Mouse (Mus musculus) ES-E14 (cell line): Measurements from ENCODE around the gene Rtn1. TPM values are rescaled to one million over a fixed set of nuclear protein-coding genes. Genes with fewer than 3 reads are reported as not detected.

Experiments
- DNase-seq: peaks from one replicate; pipeline ENCODE4 v3.0.0-alpha.2; 2013; ENCODE audit warnings: low read depth, low spot score
- H3K27ac ChIP-seq: 2 replicates; pipeline ENCODE4 v1.5.1; 2012; ENCODE audit warnings: low read depth, mild to moderate bottlenecking, low read length, moderate library complexity, mixed read lengths; ENCODE audit not compliant: poor library complexity, insufficient read depth, severe bottlenecking
- H3K36me3 ChIP-seq: 2 replicates; pipeline ENCODE4 v1.6.1; 2012; ENCODE audit warnings: mild to moderate bottlenecking, low read length, moderate library complexity, mixed read lengths; ENCODE audit not compliant: control insufficient read depth, poor library complexity, insufficient read depth, severe bottlenecking
- H3K4me1 ChIP-seq, 2 experiments: fragments of 150-350 bp in 1 of 2; sonication (generic) in 1 of 2; 2 replicates each; pipeline ENCODE4 v1.6.1; 2012; ENCODE audit warnings: low read length in 2 of 2, mild to moderate bottlenecking in 1 of 2, mixed read lengths in 1 of 2; ENCODE audit not compliant: control insufficient read depth in 2 of 2, insufficient read depth in 2 of 2, poor library complexity in 1 of 2
- H3K4me3 ChIP-seq, 2 experiments: fragments of 150-350 bp in 1 of 2; sonication (generic) in 1 of 2; 2 replicates each; pipeline ENCODE4 v1.5.1; 2012; ENCODE audit warnings: low read length in 2 of 2, low read depth in 1 of 2, mild to moderate bottlenecking in 1 of 2, mixed read lengths in 1 of 2; ENCODE audit not compliant: insufficient read depth in 1 of 2, poor library complexity in 1 of 2, severe bottlenecking in 1 of 2
- H3K9ac ChIP-seq: 2 replicates; pipeline ENCODE4 v1.6.1; 2012; ENCODE audit warnings: low read depth, mild to moderate bottlenecking, low read length, mixed read lengths; ENCODE audit not compliant: poor library complexity, insufficient read depth, severe bottlenecking
- H3K9me3 ChIP-seq: fragments of 150-350 bp; sonication (generic); 2 replicates; pipeline ENCODE4 v1.6.1; 2012; ENCODE audit warnings: low read depth, mild to moderate bottlenecking, low read length; ENCODE audit not compliant: control insufficient read depth, insufficient read depth
- CHD2 ChIP-seq: IDR thresholded peaks from 2 replicates; pipeline ENCODE4 v1.6.1; 2014; ENCODE audit warnings: mild to moderate bottlenecking, low read depth, low read length, inconsistent platforms
- HCFC1 ChIP-seq: IDR thresholded peaks from 2 replicates; pipeline ENCODE4 v1.6.1; 2012; ENCODE audit warnings: low read length, inconsistent platforms, borderline replicate concordance; ENCODE audit not compliant: insufficient read depth
- MAFK ChIP-seq: IDR thresholded peaks from 2 replicates; pipeline ENCODE4 v1.6.1; 2014; ENCODE audit warnings: mild to moderate bottlenecking, low read depth, low read length, inconsistent platforms; ENCODE audit not compliant: insufficient read depth
- ZC3H11A ChIP-seq: IDR thresholded peaks from 2 replicates; pipeline ENCODE4 v1.6.1; 2012; ENCODE audit warnings: low read depth, mild to moderate bottlenecking, inconsistent platforms, low read length, borderline replicate concordance
- ZNF384 ChIP-seq: IDR thresholded peaks from 2 replicates; pipeline ENCODE4 v1.6.1; 2012; ENCODE audit warnings: low read depth, low read length, inconsistent platforms
- in situ Hi-C, 2 experiments: fragments of 600-800 bp; cut with MboI; formaldehyde crosslinking; loops; one replicate each; pipeline ENCODE4 v1.15.1; 2025; ENCODE audit warnings: low sequenced_read_pairs in 2 of 2, inconsistent platforms in 1 of 2; ENCODE audit not compliant: unreplicated experiment in 2 of 2
- total RNA-seq: library from RNA; depleted of rRNA; stranded (reverse); fragments of 300-350 nt; gene quantifications from 2 replicates; pipeline ENCODE4 v1.2.3, GENCODE M21; 2012

Rtn1 gene
- total RNA-seq, 1 experiment, result 8.7 TPM

DNA sequence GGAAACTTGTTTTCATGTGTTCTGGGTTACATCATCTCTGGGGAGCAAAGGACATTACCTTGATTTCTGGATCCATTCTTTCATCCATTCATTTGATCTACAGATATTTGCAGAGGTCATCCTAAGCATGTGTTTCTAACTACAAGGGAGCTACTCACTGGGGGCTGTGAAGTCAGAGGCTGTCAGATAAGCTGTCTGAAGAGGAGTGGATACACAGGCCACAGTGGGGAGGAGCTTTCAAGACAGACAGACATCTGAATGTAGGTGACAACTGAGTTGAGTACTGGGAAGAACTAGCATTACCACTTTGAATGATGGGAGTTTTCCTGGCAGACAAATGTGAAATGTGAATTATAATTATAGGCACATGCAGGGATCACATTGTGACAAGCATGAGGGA lies 168.3 kb downstream of the Rtn1 start:
- no peaks in the 10 kb centered on the region for H3K9me3 ChIP-seq
- no peak for TF ChIP-seq ZNF384
- TF ChIP-seq MAFK, result no peak
- no peak for TF ChIP-seq ZC3H11A
- TF ChIP-seq HCFC1, result no peak
- TF ChIP-seq CHD2, result no peak
- no peak for DNase-seq
- no peak overlapping the region for H3K27ac ChIP-seq
- H3K9ac ChIP-seq, result no peak overlapping the region
- peaks cover 0 to 1% of the 10 kb centered on the region in 2 experiments; a peak in 1 of 4 replicates for H3K4me1 ChIP-seq
- in situ Hi-C loops, result loop anchor here in 1 of 2 experiments (10.0 kb wide), 1 partner anchor 136 kb away; no protein-coding TSS in a partner anchor
- H3K36me3 ChIP-seq, result no peaks in the 10 kb centered on the region
- no peak overlapping the region for H3K4me3 ChIP-seq

DNA sequence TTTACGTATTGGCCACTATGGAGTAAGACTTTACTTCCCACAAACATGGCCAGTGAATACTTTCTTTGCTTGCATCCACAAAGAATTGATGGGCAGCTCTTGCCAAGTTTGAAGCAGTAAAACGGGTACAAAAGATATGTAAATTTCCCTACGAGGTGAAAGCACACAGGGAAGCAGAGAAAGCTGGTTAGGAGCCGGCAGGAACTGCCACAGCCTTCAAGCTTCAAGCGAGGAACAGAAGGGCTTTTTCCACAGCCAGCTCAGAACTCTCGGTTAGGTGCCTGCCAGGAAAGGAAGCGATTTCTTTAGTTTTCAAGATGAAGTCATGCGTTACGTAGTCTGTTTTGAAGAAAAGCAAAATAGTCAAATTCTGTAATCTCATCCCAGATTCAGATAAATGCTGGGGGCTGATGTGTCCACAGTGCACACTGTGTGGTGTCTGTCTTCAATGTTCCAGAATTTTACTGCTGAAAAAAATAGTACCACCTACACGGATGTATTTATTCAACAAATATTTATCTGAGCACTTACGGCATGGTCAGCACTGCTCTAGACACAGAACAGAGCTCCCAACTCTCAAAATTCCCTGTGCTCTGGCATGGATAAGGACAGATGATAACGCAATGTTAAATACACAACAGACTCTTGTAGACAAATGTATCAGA lies 169.5 kb downstream of the Rtn1 start:
- TF ChIP-seq ZNF384, result no peak
- no peak for TF ChIP-seq ZC3H11A
- Histone ChIP-seq H3K36me3 (no peaks in the 10 kb centered on the region), H3K4me3 (no peak overlapping the region), H3K27ac (no peak overlapping the region), H3K4me1 (peaks cover 0 to 2% of the 10 kb centered on the region in 2 experiments; a peak in 1 of 4 replicates), H3K9ac (no peak overlapping the region), H3K9me3 (no peaks in the 10 kb centered on the region)
- no peak for DNase-seq
- in situ Hi-C loops, result no loop called here

DNA sequence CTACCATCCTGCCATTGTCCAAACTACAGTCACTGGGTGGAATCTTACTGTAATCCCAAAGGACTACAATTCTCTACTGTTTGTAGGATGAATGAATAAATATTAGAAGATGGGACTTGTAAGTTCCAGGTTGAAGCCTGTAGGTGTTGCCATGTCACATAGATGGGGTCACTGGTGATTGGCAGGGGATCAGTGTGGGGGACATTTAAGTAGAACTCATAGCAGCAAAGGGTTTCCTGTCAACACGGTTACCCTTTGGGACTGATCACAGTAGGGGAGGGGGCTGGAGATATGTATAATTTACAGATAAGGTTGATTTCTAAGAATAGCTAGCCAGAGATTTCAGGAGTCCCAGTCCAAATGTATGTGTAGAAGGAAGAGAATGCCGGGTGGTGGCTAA lies 171.6 kb downstream of the Rtn1 start:
- Histone ChIP-seq H3K4me3 (no peak overlapping the region), H3K27ac (no peak overlapping the region), H3K9me3 (no peaks in the 10 kb centered on the region), H3K4me1 (peaks cover 0 to 2% of the 10 kb centered on the region in 2 experiments; a peak in 1 of 4 replicates), H3K36me3 (no peaks in the 10 kb centered on the region), H3K9ac (no peak overlapping the region)
- no peak for TF ChIP-seq ZC3H11A
- no peak for TF ChIP-seq CHD2
- TF ChIP-seq HCFC1, result no peak
- TF ChIP-seq ZNF384, result no peak
- TF ChIP-seq MAFK, result no peak
- no peak for DNase-seq
- in situ Hi-C loops, result no loop called here

- H3K36me3 ChIP-seq, result no peaks in the 10 kb centered on the region
- TF ChIP-seq CHD2 (no peak), ZNF384 (no peak), ZC3H11A (no peak), HCFC1 (no peak), MAFK (no peak)
- H3K4me1 ChIP-seq, result peaks cover 0 to 2% of the 10 kb centered on the region in 2 experiments; a peak in 1 of 4 replicates
- H3K9me3 ChIP-seq, result no peaks in the 10 kb centered on the region
- H3K4me3 ChIP-seq, result peak overlapping the region; percentile 59 to 82
- H3K27ac ChIP-seq, result no peak overlapping the region
- in situ Hi-C loops, result no loop called here
- H3K9ac ChIP-seq, result peak overlapping the region; percentile 21
- no peak for DNase-seq
Measured at GRCm38 (mm10) chr12:72236564-72237011, 172.3 kb downstream of the Rtn1 start.
